1 mouse cellular context compared by ENCODE assay signal in genomic region chr15:79290340-79290739, GRCm38 (mm10).
A peak's percentile ranks its signal among the peaks of the same experiment; 100 is the strongest.
TF ChIP-seq lines count a peak whose summit lies in the region.

No protein-coding gene starts in this region.

TF ChIP-seq in MEL, 35 proteins besides CTCF, POLR2A, EP300 and RAD21:
- peak; percentile 23; the same call in 1 of the 2 replicates for TF ChIP-seq SMC3 (IDR thresholded peaks at IDR 0.05; ENCODE audit: low read depth, low read length)
- no peak for TF ChIP-seq SIN3A (IDR thresholded peaks at IDR 0.05; ENCODE audit: low read length)
